Mouse (Mus musculus): ENCODE results near the gene Setd1b.

Gene Setd1b

DNA sequence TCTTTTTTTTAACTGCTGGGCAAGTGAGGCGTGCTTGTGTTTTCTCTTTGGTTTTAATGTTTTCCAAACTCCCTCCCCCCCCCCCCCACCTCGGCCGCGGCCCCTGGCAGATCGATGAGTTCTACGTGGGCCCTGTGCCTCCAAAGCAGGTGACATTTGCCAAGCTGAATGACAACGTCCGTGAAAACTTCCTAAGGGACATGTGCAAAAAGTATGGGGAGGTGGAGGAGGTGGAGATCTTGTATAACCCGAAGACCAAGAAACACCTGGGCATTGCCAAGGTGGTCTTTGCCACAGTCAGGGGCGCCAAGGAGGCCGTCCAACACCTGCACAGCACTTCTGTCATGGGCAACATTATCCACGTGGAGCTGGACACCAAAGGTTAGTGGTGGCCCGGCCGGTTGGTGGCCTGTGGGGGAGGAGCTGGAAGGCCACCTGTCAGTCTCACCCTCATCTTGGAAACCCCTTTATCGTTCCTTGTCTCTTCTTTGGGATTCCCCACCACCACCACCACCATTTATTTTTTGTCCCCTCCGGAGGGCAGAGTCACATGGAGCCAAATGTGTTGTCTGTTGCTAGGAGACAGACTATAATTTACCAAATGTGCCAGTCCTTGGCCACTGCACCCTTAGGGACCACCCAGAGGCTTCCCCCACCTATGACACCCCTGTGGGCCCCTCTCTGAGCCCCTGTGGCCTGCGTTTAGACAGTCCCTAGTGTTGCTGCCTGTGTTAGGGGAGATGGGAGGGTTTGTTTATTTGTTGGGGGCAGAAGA is 2.2 kb downstream of the Setd1b start:
- POLR2A ChIA-PET = interaction anchor here in 3 of 4 experiments (0.6 to 11.4 kb wide), 7 partner anchors 7 to 367 kb away, joined by 3 to 473 read pairs (median 3); partner anchors contain the start of genes Rhof (in 2 of the 3), Setd1b (in 2 of the 3) and Orai1 (in 1 of the 3)
- CTCF ChIA-PET = interaction anchor here in 2 of 4 experiments (0.5 to 3.8 kb wide), 7 partner anchors 10 to 71 kb away, joined by 3 to 30 read pairs (median 3); partner anchors contain the start of gene Rhof (in 1 of the 2)

DNA sequence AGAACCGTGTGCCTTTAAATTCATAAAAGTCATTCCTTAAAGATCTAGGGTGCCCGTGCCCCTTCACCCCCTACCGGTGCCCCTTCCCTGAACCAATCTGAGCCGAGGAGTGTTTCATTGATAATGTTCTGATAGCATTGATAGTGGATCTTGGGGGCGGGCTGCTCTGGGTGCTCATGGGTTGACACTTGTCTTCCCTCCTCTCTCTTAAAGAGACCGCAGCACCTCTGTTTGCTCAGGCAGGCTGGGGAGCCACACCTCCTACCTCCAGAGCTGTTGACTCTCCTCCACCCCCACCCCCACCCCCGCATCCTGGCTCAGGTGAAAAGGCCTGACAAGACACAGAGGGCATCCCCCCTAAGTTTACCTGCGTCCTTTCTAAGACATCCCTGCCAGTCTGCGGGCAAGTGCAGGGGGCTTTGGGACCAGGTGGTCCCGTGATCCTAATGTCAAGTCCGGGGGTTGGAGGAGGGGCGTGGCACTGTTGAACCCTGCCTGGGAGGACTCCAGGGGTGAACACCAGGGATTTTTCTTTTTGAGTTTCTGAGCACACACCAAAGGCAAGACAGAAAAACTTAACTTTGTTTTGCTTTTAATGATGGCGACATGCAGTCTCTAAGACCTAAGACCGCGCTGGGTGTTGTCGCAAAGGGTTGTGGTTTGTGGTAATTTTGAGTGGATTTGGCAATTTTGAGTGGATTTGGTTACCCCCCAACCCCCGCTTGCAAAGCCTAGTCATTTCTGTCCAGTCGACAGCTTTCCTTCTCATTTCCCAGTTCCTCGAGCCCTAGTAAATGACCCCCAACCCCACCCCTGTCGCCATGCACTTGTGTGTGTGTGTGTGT is 3.0 kb downstream of the Setd1b start:
- ChIA-PET POLR2A (interaction anchor here in 3 of 4 experiments (0.6 to 11.4 kb wide), 6 partner anchors 8 to 255 kb away, joined by 3 to 473 read pairs (median 4); partner anchors contain the start of genes Rhof (in 2 of the 3) and Setd1b (in 2 of the 3)), CTCF (interaction anchor here in 3 of 4 experiments (1.9 to 7.1 kb wide), 6 partner anchors 10 to 27 kb away, joined by 8 to 427 read pairs (median 11); partner anchors contain the start of gene Rhof (in 2 of the 3))

DNA sequence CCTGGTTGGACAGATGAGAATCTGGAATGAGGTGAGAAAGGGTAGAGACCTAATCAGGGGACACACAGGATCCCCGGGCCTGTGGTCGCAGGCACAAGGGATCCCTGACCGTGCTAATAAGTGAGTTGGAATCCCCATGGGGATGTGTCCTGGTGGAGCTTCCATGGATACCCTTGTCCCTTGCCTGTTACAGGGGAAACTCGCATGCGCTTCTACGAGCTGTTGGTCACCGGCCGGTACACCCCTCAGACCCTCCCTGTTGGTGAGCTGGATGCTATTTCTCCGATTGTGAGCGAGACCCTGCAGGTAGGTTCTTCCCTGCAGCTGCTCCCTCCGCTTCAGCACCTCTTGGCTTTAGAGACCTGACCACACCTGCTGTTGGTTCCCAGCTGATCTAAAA is 4.4 kb downstream of the Setd1b start:
- CTCF ChIA-PET = interaction anchor here (0.5 to 7.1 kb wide), 9 partner anchors 9 to 66 kb away, joined by 3 to 427 read pairs (median 9); partner anchors contain the start of gene Rhof (in 3 of the 4)
- POLR2A ChIA-PET = interaction anchor here (0.8 to 11.4 kb wide), 5 partner anchors 9 to 28 kb away, joined by 3 to 473 read pairs (median 3); partner anchors contain the start of genes Rhof (in 2 of the 4) and Setd1b (in 2 of the 4)

DNA sequence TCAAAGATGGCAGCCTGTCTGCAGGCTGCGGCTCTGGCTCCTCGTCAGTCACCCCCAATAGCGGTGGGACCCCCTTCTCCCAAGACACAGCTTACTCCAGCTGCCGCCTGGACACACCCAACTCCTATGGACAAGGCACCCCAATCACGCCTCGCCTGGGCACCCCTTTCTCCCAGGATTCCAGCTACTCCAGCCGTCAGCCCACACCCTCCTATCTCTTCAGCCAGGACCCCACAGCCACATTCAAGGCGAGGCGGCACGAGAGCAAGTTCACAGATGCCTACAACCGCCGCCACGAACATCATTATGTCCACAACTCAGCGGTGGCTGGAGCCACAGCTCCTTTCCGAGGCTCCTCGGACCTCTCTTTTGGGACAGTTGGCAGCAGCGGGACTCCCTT is 5.6 kb downstream of the Setd1b start:
- ChIA-PET POLR2A (interaction anchor here (0.5 to 11.4 kb wide), 8 partner anchors 11 to 249 kb away, joined by 3 to 473 read pairs (median 8); partner anchors contain the start of genes Rhof (in 4 of the 4) and Setd1b (in 2 of the 4)), CTCF (interaction anchor here in 3 of 4 experiments (0.6 to 7.1 kb wide), 10 partner anchors 8 to 84 kb away, joined by 3 to 427 read pairs (median 3); partner anchors contain the start of gene Rhof (in 2 of the 3))

DNA sequence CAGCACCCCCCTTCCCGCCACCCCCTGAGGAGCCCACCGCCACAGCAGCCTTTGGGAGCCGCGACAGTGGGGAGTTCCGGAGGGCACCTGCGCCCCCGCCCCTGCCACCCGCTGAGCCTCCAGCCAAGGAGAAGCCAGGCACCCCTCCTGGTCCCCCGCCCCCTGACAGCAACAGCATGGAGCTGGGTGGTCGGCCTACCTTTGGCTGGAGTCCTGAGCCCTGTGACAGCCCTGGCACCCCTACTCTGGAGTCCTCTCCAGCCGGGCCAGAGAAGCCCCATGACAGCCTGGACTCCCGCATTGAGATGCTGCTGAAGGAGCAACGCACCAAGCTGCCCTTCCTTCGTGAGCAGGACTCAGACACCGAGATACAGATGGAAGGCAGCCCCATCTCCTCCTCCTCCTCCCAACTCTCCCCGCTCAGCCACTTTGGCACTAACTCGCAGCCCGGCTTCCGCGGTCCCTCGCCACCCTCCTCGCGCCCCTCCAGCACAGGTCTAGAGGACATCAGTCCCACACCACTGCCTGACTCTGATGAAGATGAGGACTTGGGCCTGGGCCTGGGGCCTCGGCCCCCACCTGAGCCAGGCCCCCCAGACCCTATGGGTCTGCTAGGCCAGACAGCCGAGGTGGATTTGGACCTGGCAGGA is 6.2 kb downstream of the Setd1b start:
- ChIA-PET CTCF (interaction anchor here (0.7 to 7.1 kb wide), 15 partner anchors 10 to 465 kb away, joined by 3 to 427 read pairs (median 7); partner anchors contain the start of gene Rhof (in 4 of the 4)), POLR2A (interaction anchor here (0.6 to 11.4 kb wide), 12 partner anchors 11 to 857 kb away, joined by 3 to 473 read pairs (median 8); partner anchors contain the start of genes Rhof (in 4 of the 4) and Setd1b (in 2 of the 4))

DNA sequence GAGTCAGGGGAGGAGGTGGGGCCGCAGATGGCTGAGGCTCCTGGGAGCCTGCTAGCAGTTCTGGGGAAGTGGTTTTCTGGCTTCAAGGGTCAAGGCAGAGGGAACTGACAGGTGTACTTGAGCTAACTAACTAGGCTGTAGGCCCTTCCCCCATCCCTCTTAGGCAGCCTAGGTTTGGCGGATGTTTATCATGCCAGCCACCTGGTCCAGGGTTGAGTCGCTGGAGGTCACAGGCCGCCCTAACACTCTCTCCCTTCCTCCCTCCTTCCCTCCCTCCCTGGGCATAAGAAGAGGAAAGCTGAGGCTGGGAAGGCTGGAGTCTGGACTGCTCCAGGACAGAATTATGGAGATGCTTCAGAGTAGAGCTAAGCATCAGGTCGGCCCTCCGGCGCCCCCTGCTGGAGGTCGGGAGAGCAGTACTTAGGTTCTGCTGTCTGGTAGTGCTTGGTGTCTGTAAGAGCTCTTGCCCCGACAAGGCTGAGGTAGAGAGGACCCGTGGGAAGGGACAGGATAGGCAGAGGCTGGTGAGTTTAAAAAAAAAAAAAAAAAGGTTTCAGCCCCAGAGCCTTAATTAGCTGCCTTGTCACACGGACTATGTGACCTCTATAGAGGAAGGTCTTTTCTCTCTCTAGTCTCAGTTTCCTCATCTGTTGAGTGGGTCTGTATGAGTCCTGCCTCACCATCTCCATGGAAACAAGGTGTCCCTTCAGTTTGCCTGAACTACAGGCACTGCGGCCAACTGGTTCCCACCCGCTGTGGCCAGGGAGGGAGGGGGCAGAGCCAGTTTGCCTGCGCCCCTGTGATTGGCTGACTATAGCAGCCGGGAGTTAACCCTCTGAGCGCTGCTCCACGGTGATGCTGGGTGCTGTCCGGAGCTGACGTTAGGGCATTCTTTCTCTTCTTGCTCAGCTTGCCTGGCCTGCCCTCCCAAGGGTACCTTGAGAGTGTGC is 7.7 kb downstream of the Setd1b start:
- ChIA-PET CTCF (interaction anchor here (0.5 to 7.1 kb wide), 95 partner anchors 8 to 1214 kb away, joined by 3 to 427 read pairs (median 5); partner anchors contain the start of genes Rhof (in 4 of the 4), Orai1 (in 2 of the 4), Psmd9 (in 2 of the 4) and Setd1b (in 2 of the 4)), POLR2A (interaction anchor here (0.6 to 11.4 kb wide), 56 partner anchors 8 to 1308 kb away, joined by 3 to 473 read pairs (median 4); partner anchors contain the start of genes Rhof (in 4 of the 4), Setd1b (in 3 of the 4), Psmd9 (in 2 of the 4) and Orai1 (in 1 of the 4))

DNA sequence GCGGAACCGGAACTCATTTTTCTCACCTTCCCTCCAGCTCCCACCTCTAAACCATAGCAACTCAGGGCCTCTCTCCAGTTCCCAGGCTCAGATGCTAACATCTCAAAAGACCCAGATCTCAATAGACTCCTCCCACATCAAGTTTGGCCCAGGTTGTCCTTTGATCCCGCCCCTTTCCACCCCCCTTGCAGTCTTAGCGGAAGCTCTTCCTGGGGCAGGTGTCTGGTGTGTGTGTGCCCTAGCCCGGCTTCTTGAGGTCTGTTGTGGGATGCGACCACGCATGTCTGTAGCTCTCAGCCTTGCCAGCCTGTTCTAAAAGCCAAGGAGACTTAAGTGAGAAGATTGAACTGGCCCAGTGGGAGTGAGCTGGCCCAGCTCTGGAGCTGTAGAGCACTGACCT is 8.6 kb downstream of the Setd1b start:
- ChIA-PET CTCF (interaction anchor here (0.6 to 7.1 kb wide), 34 partner anchors 7 to 1145 kb away, joined by 3 to 427 read pairs (median 7); partner anchors contain the start of genes Rhof (in 4 of the 4), Setd1b (in 2 of the 4), Psmd9 (in 1 of the 4) and Wdr66 (in 1 of the 4)), POLR2A (interaction anchor here (0.6 to 11.4 kb wide), 25 partner anchors 8 to 851 kb away, joined by 3 to 473 read pairs (median 6); partner anchors contain the start of genes Rhof (in 4 of the 4), Setd1b (in 2 of the 4), Orai1 (in 1 of the 4) and Psmd9 (in 1 of the 4))

DNA sequence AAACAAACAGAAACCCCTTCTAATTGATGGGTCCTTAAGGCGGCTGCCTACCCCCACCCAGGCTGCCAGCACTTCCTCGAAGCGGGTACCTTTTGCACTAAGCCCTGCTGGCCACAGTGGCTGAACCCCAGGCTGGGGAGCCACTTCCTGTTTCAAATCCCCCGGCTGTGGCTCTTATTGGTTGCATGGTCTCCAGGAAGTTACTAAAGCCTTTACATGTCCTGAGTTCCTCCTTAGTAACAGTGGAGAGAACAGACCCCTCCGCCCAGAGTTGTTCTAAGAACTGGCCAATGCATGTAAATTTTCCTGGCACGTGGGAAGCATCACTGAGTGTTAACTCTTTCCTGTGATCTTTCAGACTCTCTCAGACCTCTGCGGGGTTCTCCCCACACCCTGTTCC is 9.1 kb downstream of the Setd1b start:
- POLR2A ChIA-PET = interaction anchor here (0.6 to 11.4 kb wide), 14 partner anchors 8 to 78 kb away, joined by 3 to 473 read pairs (median 16); partner anchors contain the start of genes Rhof (in 4 of the 4) and Setd1b (in 2 of the 4)
- CTCF ChIA-PET = interaction anchor here (0.6 to 7.1 kb wide), 20 partner anchors 7 to 1145 kb away, joined by 3 to 427 read pairs (median 8); partner anchors contain the start of genes Rhof (in 4 of the 4) and Setd1b (in 1 of the 4)

DNA sequence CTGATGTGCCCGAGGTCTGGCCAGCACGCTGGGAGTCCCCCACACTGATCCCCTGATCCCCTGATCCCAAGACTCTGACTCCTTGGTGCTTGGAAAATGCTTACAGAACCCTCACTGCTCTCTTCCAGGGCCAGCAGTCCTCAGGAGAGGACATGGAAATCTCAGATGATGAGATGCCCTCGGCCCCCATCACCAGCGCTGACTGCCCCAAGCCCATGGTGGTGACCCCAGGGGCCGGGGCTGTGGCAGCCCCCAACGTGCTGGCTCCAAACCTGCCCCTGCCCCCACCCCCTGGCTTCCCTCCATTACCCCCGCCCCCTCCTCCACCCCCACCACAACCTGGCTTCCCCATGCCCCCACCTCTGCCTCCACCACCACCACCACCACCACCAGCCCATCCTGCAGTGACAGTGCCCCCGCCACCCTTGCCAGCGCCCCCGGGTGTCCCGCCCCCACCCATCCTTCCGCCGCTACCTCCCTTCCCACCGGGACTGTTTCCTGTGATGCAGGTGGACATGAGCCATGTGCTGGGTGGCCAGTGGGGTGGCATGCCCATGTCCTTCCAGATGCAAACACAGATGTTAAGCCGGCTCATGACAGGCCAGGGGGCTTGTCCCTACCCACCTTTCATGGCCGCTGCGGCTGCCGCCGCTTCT is 9.8 kb downstream of the Setd1b start:
- ChIA-PET POLR2A (interaction anchor here in 3 of 4 experiments (1.5 to 11.4 kb wide), 5 partner anchors 7 to 76 kb away, joined by 4 to 473 read pairs (median 135); partner anchors contain the start of genes Rhof (in 3 of the 3) and Setd1b (in 2 of the 3)), CTCF (interaction anchor here in 2 of 4 experiments (2.8 to 7.1 kb wide), 3 partner anchors 17 to 20 kb away, joined by 30 to 427 read pairs (median 82); partner anchors contain the start of gene Rhof (in 2 of the 2))

DNA sequence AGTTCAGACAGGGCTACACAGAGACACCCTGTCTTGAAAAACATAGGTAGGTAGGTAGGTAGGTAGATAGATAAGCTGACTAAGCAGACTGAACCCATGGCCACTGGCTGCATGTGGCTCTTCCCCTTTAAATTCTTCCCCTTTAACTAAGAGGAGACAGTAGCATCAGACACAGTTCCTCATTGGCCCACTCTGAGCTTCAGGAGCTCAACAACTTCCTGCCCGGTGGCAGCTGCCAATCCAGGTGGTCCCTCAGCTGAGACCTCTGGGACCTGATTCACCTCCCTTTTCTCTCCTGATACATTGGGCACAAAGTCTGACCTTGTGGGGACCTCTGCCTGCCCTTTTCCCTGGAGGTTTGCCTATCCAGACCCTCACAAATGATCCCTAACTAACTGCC is 10.9 kb downstream of the Setd1b start:
- ChIA-PET POLR2A (interaction anchor here (0.6 to 10.4 kb wide), 10 partner anchors 9 to 299 kb away, joined by 3 to 233 read pairs (median 4); partner anchors contain the start of genes Rhof (in 3 of the 4) and Setd1b (in 1 of the 4)), CTCF (interaction anchor here (0.6 to 7.2 kb wide), 7 partner anchors 14 to 242 kb away, joined by 3 to 187 read pairs (median 5); partner anchors contain the start of genes Rhof (in 3 of the 4) and Mlxip (in 1 of the 4))

DNA sequence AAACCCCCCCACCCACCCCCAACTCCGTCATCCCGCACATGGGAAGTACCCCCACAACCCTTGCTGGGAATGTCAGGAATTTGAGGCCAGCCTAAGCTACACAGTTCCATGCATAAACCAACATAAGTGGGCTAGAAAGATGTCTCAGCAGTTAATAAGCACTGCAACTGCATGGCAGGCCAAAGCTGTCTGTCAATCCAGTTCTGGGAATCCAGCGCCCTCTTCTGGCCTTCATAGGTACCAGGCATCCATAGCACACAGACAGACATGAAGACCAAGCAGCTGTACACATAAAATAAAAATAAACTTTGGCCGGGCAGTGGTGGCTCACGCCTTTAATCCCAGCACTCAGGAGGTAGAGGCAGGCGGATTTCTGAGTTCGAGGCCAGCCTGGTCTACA is 13.4 kb downstream of the Setd1b start:
- ChIA-PET CTCF (interaction anchor here (0.5 to 7.2 kb wide), 60 partner anchors 8 to 1367 kb away, joined by 3 to 187 read pairs (median 4); partner anchors contain the start of genes Rhof (in 4 of the 4), Mlxip (in 1 of the 4), Setd1b (in 1 of the 4) and Tmem120b (in 1 of the 4)), POLR2A (interaction anchor here (0.6 to 10.4 kb wide), 19 partner anchors 10 to 235 kb away, joined by 3 to 233 read pairs (median 6); partner anchors contain the start of genes Rhof (in 3 of the 4), Setd1b (in 2 of the 4), Orai1 (in 1 of the 4) and Psmd9 (in 1 of the 4))

DNA sequence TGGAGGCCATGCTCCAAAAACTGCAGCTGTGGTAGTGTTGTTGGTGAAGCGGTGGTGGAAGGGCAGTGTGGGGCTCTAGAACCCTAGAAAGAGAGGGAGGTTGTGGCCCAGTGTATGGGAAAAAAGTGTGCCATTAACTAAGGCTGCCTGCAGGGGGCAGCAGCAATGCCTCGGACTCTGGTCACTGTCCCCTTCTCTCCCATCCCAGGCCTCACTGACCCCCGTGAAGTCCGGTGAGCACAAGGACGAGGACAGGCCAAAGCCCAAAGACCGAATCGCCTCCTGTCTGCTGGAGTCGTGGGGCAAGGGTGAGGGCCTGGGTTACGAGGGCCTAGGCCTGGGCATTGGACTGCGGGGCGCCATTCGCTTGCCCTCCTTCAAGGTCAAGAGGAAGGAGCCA is 14.8 kb downstream of the Setd1b start:
- CTCF ChIA-PET = interaction anchor here (0.9 to 7.2 kb wide), 11 partner anchors 12 to 35 kb away, joined by 4 to 187 read pairs (median 9); partner anchors contain the start of genes Rhof (in 4 of the 4) and Psmd9 (in 2 of the 4)
- POLR2A ChIA-PET = interaction anchor here (0.6 to 10.4 kb wide), 9 partner anchors 7 to 815 kb away, joined by 3 to 233 read pairs (median 16); partner anchors contain the start of genes Rhof (in 2 of the 4), Psmd9 (in 1 of the 4) and Setd1b (in 1 of the 4)

DNA sequence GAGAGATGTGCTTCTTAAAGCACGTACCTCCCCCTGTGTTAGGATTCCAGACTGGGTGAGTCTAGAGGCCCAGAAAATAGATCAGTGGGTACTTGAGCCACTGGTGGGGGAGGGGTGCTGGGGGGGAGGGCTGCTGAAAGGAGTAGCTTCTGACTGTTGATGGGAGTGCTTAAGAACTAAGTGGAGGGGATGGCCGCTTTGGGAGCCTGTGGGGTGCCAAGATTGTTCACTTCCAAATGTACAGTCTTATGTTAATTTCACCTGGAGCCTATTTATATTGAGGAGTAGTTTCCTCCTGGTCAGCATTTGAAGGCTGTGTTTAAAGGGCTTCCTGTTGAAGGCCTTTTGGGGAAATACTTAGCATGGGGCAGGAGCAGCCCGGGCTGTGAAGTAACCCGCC is 16.0 kb downstream of the Setd1b start:
- ChIA-PET POLR2A (interaction anchor here (0.5 to 10.4 kb wide), 19 partner anchors 8 to 364 kb away, joined by 3 to 233 read pairs (median 5); partner anchors contain the start of genes Rhof (in 2 of the 4), Psmd9 (in 1 of the 4) and Setd1b (in 1 of the 4)), CTCF (interaction anchor here (0.6 to 7.2 kb wide), 19 partner anchors 8 to 167 kb away, joined by 3 to 187 read pairs (median 4); partner anchors contain the start of genes Rhof (in 3 of the 4), Psmd9 (in 2 of the 4) and Wdr66 (in 1 of the 4))

DNA sequence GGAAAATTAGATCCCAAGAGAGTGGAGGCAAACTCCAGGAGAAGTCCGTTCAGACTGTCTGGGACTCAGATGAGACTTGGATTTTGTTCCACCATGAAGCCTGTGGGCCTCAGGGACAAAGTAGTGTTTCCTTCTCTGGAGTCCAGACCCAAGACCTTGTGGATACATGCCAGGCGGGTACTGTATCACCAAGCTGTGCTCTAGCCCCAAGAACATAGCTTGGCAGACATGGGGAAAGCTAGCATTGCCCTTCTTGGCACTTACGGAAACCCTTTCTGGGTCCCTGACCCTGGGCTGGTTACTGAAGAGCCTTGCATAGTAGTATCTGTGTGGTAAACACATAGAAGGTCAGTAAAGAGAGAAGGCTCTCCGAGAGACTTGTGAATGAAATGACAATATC is 17.5 kb downstream of the Setd1b start:
- CTCF ChIA-PET = interaction anchor here (0.6 to 7.2 kb wide), 8 partner anchors 10 to 45 kb away, joined by 3 to 187 read pairs (median 8); partner anchors contain the start of gene Rhof (in 2 of the 4)
- POLR2A ChIA-PET = interaction anchor here (0.6 to 10.4 kb wide), 11 partner anchors 10 to 170 kb away, joined by 3 to 233 read pairs (median 7); partner anchors contain the start of genes Rhof (in 3 of the 4), Kdm2b (in 1 of the 4) and Psmd9 (in 1 of the 4)
